Mouse (Mus musculus): ENCODE data around the gene Atp1a2. TPM values are rescaled to one million over a fixed set of nuclear protein-coding genes. Genes with fewer than 3 reads are reported as not detected.

Gene Atp1a2
- polyA plus RNA-seq, 1 experiment from 2014 or later: 3.1 TPM

- Histone ChIP-seq H3K27ac (ENCODE audit: low read length) (no peak overlapping the region), H3K36me3 (ENCODE audit: control insufficient read depth, insufficient read depth, low read length) (no peaks in the 10 kb centered on the region), H3K4me2 (ENCODE audit: low read depth, low read length) (no peak overlapping the region), H3K9me3 (ENCODE audit: control insufficient read depth, low read length) (no peaks in the 10 kb centered on the region), H3K27me3 (replicated peaks; ENCODE audit: control insufficient read depth, insufficient read depth, low read length) (no peaks in the 10 kb centered on the region), H3K4me3 (ENCODE audit: low read length) (no peak overlapping the region), H3K4me1 (ENCODE audit: control insufficient read depth, insufficient read depth, low read length) (peaks cover 20% of the 10 kb centered on the region), H3K9ac (ENCODE audit: low read depth, low read length) (no peak overlapping the region)
- no peak for ATAC-seq
- 86% methylated on average over 1 of the region's 1 CpGs for WGBS
These were observed 10.5 kb upstream of the Atp1a2 start for GRCm38 (mm10) chr1:172308409-172308808.

GRCm38 (mm10) chr1:172307936-172308335, 10.1 kb upstream of the Atp1a2 start:
- no peak overlapping the region for H3K4me3 ChIP-seq (ENCODE audit: low read length)
- 0 out of 2 replicates have a peak overlapping the region, but pooled peaks have one; percentile 12 for H3K27ac ChIP-seq (ENCODE audit: low read length)
- no peaks in the 10 kb centered on the region for H3K27me3 ChIP-seq (replicated peaks; ENCODE audit: control insufficient read depth, insufficient read depth, low read length)
- H3K9ac ChIP-seq (ENCODE audit: low read depth, low read length): no peak overlapping the region
- 52% methylated on average over 10 of the region's 10 CpGs for WGBS
- H3K36me3 ChIP-seq (ENCODE audit: control insufficient read depth, insufficient read depth, low read length): no peaks in the 10 kb centered on the region
- peaks cover 15% of the 10 kb centered on the region for H3K4me1 ChIP-seq (ENCODE audit: control insufficient read depth, insufficient read depth, low read length)
- ATAC-seq: no peak
- H3K4me2 ChIP-seq (ENCODE audit: low read depth, low read length): no peak overlapping the region
- H3K9me3 ChIP-seq (ENCODE audit: control insufficient read depth, low read length): no peaks in the 10 kb centered on the region

GRCm38 (mm10) chr1:172306885-172307284, 9.0 kb upstream of the Atp1a2 start:
- Histone ChIP-seq H3K27ac (ENCODE audit: low read length) (no peak overlapping the region), H3K4me1 (ENCODE audit: control insufficient read depth, insufficient read depth, low read length) (peaks cover 11% of the 10 kb centered on the region), H3K36me3 (ENCODE audit: control insufficient read depth, insufficient read depth, low read length) (no peaks in the 10 kb centered on the region), H3K9ac (ENCODE audit: low read depth, low read length) (no peak overlapping the region), H3K9me3 (ENCODE audit: control insufficient read depth, low read length) (no peaks in the 10 kb centered on the region), H3K27me3 (replicated peaks; ENCODE audit: control insufficient read depth, insufficient read depth, low read length) (no peaks in the 10 kb centered on the region), H3K4me3 (ENCODE audit: low read length) (no peak overlapping the region), H3K4me2 (ENCODE audit: low read depth, low read length) (no peak overlapping the region)
- ATAC-seq: no peak
- WGBS: 78% methylated on average over 6 of the region's 6 CpGs

GRCm38 (mm10) chr1:172306196-172306595, 8.3 kb upstream of the Atp1a2 start:
- Histone ChIP-seq H3K9ac (ENCODE audit: low read depth, low read length) (no peak overlapping the region), H3K4me1 (ENCODE audit: control insufficient read depth, insufficient read depth, low read length) (peaks cover 11% of the 10 kb centered on the region), H3K36me3 (ENCODE audit: control insufficient read depth, insufficient read depth, low read length) (no peaks in the 10 kb centered on the region), H3K27me3 (replicated peaks; ENCODE audit: control insufficient read depth, insufficient read depth, low read length) (no peaks in the 10 kb centered on the region), H3K4me3 (ENCODE audit: low read length) (no peak overlapping the region), H3K4me2 (ENCODE audit: low read depth, low read length) (no peak overlapping the region), H3K27ac (ENCODE audit: low read length) (no peak overlapping the region), H3K9me3 (ENCODE audit: control insufficient read depth, low read length) (no peaks in the 10 kb centered on the region)
- WGBS: 72% methylated on average over 4 of the region's 4 CpGs
- no peak for ATAC-seq

GRCm38 (mm10) chr1:172305635-172306034, 7.8 kb upstream of the Atp1a2 start:
- Histone ChIP-seq H3K4me1 (ENCODE audit: control insufficient read depth, insufficient read depth, low read length) (peaks cover 6% of the 10 kb centered on the region; the same call in 1 of the 2 replicates), H3K4me2 (ENCODE audit: low read depth, low read length) (no peak overlapping the region), H3K27ac (ENCODE audit: low read length) (no peak overlapping the region), H3K27me3 (replicated peaks; ENCODE audit: control insufficient read depth, insufficient read depth, low read length) (no peaks in the 10 kb centered on the region), H3K36me3 (ENCODE audit: control insufficient read depth, insufficient read depth, low read length) (no peaks in the 10 kb centered on the region), H3K9me3 (ENCODE audit: control insufficient read depth, low read length) (no peaks in the 10 kb centered on the region), H3K9ac (ENCODE audit: low read depth, low read length) (no peak overlapping the region), H3K4me3 (ENCODE audit: low read length) (no peak overlapping the region)
- no peak for ATAC-seq
- 75% methylated on average over 3 of the region's 3 CpGs for WGBS

- no peak overlapping the region for H3K27ac ChIP-seq (ENCODE audit: low read length)
- no peak for ATAC-seq
These were observed 7.3 kb upstream of the Atp1a2 start for GRCm38 (mm10) chr1:172305153-172305552.

GRCm38 (mm10) chr1:172304443-172304842, 6.6 kb upstream of the Atp1a2 start:
- 58% methylated on average over 6 of the region's 6 CpGs for WGBS
- ATAC-seq: no peak
- no peaks in the 10 kb centered on the region for H3K27me3 ChIP-seq (replicated peaks; ENCODE audit: control insufficient read depth, insufficient read depth, low read length)

More at GRCm38 (mm10) chr1:172305153-172305552, 7.3 kb upstream of the Atp1a2 start:
- H3K27me3 ChIP-seq (replicated peaks; ENCODE audit: control insufficient read depth, insufficient read depth, low read length): no peaks in the 10 kb centered on the region
- H3K9ac ChIP-seq (ENCODE audit: low read depth, low read length): no peak overlapping the region
- no peak overlapping the region for H3K4me3 ChIP-seq (ENCODE audit: low read length)
- peaks cover 3% of the 10 kb centered on the region; the same call in 1 of the 2 replicates for H3K4me1 ChIP-seq (ENCODE audit: control insufficient read depth, insufficient read depth, low read length)
- H3K4me2 ChIP-seq (ENCODE audit: low read depth, low read length): no peak overlapping the region
- WGBS: 95% methylated on average over 2 of the region's 2 CpGs
- H3K36me3 ChIP-seq (ENCODE audit: control insufficient read depth, insufficient read depth, low read length): no peaks in the 10 kb centered on the region
- no peaks in the 10 kb centered on the region for H3K9me3 ChIP-seq (ENCODE audit: control insufficient read depth, low read length)

GRCm38 (mm10) chr1:172302851-172303250, 5.0 kb upstream of the Atp1a2 start:
- 32% methylated on average over 6 of the region's 6 CpGs for WGBS

More at GRCm38 (mm10) chr1:172304443-172304842, 6.6 kb upstream of the Atp1a2 start:
- Histone ChIP-seq H3K9ac (ENCODE audit: low read depth, low read length) (no peak overlapping the region), H3K9me3 (ENCODE audit: control insufficient read depth, low read length) (no peaks in the 10 kb centered on the region), H3K36me3 (ENCODE audit: control insufficient read depth, insufficient read depth, low read length) (no peaks in the 10 kb centered on the region), H3K27ac (ENCODE audit: low read length) (no peak overlapping the region), H3K4me1 (ENCODE audit: control insufficient read depth, insufficient read depth, low read length) (peaks cover 2% of the 10 kb centered on the region; the same call in 1 of the 2 replicates), H3K4me3 (ENCODE audit: low read length) (no peak overlapping the region), H3K4me2 (ENCODE audit: low read depth, low read length) (no peak overlapping the region)

GRCm38 (mm10) chr1:172302311-172302710, 4.4 kb upstream of the Atp1a2 start:
- ATAC-seq: no peak
- no peak overlapping the region for H3K9ac ChIP-seq (ENCODE audit: low read depth, low read length)
- no peaks in the 10 kb centered on the region for H3K36me3 ChIP-seq (ENCODE audit: control insufficient read depth, insufficient read depth, low read length)
- WGBS: 68% methylated on average over 3 of the region's 3 CpGs
- no peaks in the 10 kb centered on the region; the same call in 1 of the 2 replicates for H3K4me1 ChIP-seq (ENCODE audit: control insufficient read depth, insufficient read depth, low read length)
- H3K4me3 ChIP-seq (ENCODE audit: low read length): no peak overlapping the region
- no peak overlapping the region for H3K4me2 ChIP-seq (ENCODE audit: low read depth, low read length)
- no peaks in the 10 kb centered on the region for H3K27me3 ChIP-seq (replicated peaks; ENCODE audit: control insufficient read depth, insufficient read depth, low read length)
- no peaks in the 10 kb centered on the region for H3K9me3 ChIP-seq (ENCODE audit: control insufficient read depth, low read length)
- no peak overlapping the region for H3K27ac ChIP-seq (ENCODE audit: low read length)

More at GRCm38 (mm10) chr1:172302851-172303250, 5.0 kb upstream of the Atp1a2 start:
- Histone ChIP-seq H3K9ac (ENCODE audit: low read depth, low read length) (no peak overlapping the region), H3K27me3 (replicated peaks; ENCODE audit: control insufficient read depth, insufficient read depth, low read length) (no peaks in the 10 kb centered on the region), H3K4me1 (ENCODE audit: control insufficient read depth, insufficient read depth, low read length) (no peaks in the 10 kb centered on the region; the same call in 1 of the 2 replicates), H3K4me2 (ENCODE audit: low read depth, low read length) (no peak overlapping the region), H3K4me3 (ENCODE audit: low read length) (no peak overlapping the region), H3K27ac (ENCODE audit: low read length) (no peak overlapping the region), H3K36me3 (ENCODE audit: control insufficient read depth, insufficient read depth, low read length) (no peaks in the 10 kb centered on the region), H3K9me3 (ENCODE audit: control insufficient read depth, low read length) (no peaks in the 10 kb centered on the region)
- no peak for ATAC-seq

- 51% methylated on average over 12 of the region's 12 CpGs for WGBS
- H3K9ac ChIP-seq (ENCODE audit: low read depth, low read length): no peak overlapping the region
- no peaks in the 10 kb centered on the region for H3K9me3 ChIP-seq (ENCODE audit: control insufficient read depth, low read length)
These were observed 3.3 kb upstream of the Atp1a2 start for GRCm38 (mm10) chr1:172301180-172301579.

More at GRCm38 (mm10) chr1:172301180-172301579, 3.3 kb upstream of the Atp1a2 start:
- H3K4me1 ChIP-seq (ENCODE audit: control insufficient read depth, insufficient read depth, low read length): peaks cover 3% of the 10 kb centered on the region
- H3K27ac ChIP-seq (ENCODE audit: low read length): no peak overlapping the region
- no peak overlapping the region for H3K4me3 ChIP-seq (ENCODE audit: low read length)
- ATAC-seq: 0 out of 2 replicates have a peak, but pooled peaks have one; percentile 19
- H3K4me2 ChIP-seq (ENCODE audit: low read depth, low read length): no peak overlapping the region
- H3K36me3 ChIP-seq (ENCODE audit: control insufficient read depth, insufficient read depth, low read length): no peaks in the 10 kb centered on the region
- H3K27me3 ChIP-seq (replicated peaks; ENCODE audit: control insufficient read depth, insufficient read depth, low read length): no peaks in the 10 kb centered on the region

Measured in intestine, embryonic 16.5 days (tissue).